Mouse (Mus musculus) heart, postnatal 10 days (tissue): ENCODE results near the gene Zbtb9. TPM values are rescaled to one million over a fixed set of nuclear protein-coding genes. Genes with fewer than 3 reads are reported as not detected.
A peak's percentile ranks its signal among the peaks of the same experiment; 100 is the strongest.

Experiments
- DNase-seq, 2 experiments: peaks; one replicate each; pipeline ENCODE4 v3.0.0; 2021
- intact Hi-C: fragments of 180-260 bp; cut with DNase I; formaldehyde crosslinking; loops from one replicate; pipeline ENCODE4 v1.15.1; 2025
- total RNA-seq, 2 experiments: library from RNA; stranded (reverse); gene quantifications; 2 replicates each; pipeline ENCODE4 v1.2.3; 2021

Gene Zbtb9
- total RNA-seq, 2 experiments from 2014 or later, result 2.7 to 4.9 TPM

DNA sequence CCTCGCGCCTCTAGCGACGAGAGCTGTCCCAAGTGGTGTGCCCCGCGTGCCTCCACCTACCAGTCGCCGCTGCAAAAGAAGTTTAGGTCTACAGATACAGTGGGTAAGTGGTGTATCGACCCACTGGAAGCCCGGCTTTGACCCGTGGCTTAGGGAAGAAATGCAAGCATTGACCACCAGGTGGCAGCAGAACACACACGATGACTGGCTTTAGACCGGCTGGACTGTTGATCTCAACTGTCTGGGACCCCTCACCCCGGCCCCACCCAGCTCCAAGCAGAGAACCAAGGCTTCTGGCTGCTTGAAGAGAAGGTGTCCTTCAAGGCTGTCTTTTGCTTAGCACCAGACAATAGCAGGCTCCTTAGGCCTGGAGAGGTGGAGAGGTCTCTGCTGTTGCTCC, 59.9 kb downstream of the Zbtb9 start:
- intact Hi-C loops, result loop anchor here (1.0 to 5.0 kb wide), 6 partner anchors 52 to 489 kb away; partner anchors contain the start of genes Grm4 and Lemd2
- peak; percentile 85 to 92 for DNase-seq

DNA sequence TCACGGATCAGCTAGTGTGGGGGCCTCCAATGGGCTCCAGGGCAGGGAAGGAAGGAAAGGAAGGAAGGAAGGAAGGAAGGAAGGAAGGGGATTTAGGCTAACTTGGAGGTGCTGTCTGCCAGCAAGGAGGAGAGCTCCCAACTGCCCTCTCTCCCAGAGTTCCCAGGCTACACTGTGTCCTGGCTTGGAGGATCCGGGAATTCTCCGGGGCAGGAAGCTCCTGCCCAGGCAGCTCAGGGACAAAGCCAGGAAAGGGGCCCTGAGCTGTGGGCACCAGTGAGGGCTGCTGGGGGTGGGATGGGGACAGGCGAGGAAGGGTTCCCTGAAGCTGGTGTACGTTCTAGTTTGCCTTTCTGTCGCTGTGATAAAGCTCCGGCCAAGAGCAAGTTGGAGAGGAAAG, 63.5 kb downstream of the Zbtb9 start:
- intact Hi-C loops, result no loop called here
- no peak for DNase-seq

DNA sequence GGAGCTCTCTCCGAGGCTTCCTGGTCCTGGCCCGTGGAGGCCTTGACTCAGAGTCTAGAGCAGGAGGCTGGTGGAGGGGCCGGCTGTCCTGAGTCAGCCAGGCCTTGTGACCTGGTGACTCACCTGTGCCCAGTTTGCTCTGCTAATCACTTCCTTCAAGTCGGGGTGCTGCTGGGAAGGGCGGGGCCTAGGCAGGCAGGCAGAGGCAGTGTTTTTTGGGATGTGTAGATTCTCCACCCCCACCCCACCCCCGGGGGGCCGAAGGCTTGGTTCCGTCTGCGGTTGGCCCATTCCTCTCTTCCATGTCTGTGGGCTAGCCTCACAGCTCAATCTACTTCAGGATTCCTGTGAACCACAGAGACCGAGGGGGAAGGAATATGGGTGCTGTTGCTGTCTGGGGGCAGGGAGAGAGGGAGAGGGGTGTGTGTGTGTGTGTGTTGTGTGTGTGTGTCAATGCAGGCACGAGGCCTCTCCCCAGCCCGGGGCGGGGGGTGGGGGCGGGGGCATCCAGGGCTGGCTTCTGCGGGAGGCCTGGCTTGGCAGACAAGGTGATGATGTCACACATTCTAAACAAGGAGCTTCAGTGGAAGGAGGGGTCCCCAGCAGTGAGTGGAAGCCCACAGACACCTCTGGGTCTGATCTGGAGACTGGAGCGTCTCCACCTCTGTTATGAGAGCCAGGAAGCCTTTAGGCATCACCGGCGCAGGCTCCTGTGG, 65.5 kb downstream of the Zbtb9 start:
- DNase-seq, result no peak
- intact Hi-C loops, result no loop called here

DNA sequence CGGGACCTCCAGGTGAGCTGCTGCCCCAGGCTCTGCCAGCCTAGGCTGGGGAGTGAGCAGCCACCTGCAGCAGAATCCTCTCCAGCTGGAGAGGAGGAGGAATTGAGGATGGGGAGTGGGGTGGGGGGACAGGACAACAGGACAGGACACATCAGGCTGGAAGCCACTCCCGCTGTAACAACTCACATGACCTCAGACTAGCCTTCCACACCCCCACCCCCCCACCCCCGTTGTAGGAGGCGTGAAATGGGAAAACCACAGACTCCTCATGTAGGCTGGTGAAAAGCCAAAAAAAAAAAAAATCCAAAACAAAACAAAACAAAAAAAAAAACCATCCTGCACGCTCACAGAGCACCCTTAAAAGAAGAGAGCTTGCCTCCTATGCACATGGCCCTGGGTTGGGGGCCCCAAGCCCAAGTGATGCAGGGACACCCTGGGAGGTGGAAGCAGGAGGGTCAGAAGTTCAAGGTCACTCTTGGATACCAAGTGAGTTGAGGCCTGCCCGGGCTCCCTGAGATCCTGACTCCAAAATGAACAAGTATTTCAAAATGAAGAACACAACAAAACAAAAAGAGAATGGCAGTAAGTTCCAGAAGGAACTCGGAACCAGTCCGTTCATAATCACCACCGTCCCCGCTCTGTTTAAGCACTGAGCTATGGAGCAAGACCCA, 66.6 kb downstream of the Zbtb9 start:
- DNase-seq, result no peak
- intact Hi-C loops, result no loop called here

DNA sequence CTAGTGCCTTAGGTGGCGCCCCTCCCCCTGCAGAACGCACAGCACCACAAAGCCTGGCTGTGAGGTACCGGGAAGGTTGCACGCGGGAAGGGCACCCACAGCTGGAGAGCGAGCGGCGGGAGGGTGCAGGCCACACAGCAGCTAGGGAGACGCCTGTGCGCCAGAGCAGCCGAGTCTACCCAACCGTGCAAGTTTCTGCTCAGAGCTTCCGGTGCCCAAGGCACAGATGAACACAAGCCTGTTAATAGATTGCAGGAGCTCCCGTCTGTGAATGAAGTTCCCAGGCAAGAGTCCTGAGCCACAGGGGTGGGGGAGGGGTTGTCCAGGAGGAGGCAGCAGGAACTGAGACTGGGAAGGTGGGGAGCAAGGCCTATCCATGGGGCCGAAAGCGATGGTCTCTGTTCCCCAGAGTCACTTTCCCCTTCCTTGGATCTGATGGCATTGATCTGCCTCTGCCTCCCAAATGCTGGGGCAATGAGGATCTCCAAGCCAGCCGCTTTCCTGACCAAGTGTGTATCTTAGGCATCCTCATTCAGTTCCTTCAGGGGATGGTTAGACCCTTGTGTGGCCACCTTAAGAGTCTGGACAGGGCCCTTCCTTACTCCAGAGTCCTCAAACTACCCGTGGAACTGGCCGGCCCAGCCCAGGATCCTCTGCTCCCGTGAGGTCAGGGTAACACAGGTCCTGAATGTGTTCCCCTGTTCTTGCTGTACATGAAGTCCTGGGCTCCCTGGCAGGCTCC, 67.5 kb downstream of the Zbtb9 start:
- intact Hi-C loops, result no loop called here
- no peak for DNase-seq

DNA sequence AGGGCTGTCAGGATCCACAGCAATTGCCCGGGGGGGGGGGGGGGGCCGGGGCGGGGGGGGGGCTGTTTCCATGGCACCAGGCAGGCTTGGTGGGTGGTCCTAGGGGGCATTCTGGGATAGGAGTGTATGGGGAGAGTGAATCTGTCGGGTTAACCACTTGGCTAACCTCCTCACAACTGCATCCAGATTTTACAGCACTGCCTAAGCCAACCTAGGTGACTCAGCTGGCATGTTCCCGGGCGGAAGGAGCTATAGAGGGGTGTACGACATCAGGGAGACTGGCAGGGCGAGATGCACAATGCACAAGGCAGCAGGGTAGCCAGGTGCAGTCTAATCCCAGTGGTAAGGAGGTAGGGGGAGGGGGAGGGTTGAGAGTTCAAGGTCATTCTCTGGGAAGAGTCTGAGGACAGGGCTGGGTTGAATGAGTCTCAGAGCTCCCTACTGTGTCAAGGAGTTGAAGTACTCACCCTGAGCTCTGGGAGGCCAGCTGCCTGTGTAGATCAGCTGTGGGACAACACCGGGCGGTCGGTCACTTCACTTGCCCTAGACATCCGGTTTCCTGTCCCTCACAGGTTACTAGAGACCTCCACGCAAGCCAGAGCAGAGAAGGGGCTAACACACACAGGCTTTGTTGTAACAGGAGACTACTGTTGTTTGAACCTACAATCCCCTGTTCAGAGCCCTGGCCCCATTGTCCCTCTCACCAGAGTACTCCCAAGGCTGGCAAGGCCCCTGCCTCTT, 68.2 kb downstream of the Zbtb9 start:
- intact Hi-C loops, result no loop called here
- DNase-seq, result no peak

DNA sequence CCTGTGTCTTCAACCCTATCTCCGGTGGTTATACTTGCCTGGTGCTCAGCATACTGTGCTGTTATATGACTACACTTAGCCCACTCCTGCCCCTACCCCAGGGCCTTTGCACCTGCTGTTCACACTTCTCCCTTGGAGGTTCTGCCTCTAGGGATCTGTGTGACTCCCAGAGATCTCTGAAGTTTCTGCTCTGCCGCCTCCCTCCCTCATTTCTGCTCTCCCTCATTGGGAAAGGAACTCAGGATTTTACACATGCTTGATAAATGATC, 68.8 kb downstream of the Zbtb9 start:
- intact Hi-C loops, result no loop called here
- no peak for DNase-seq

DNA sequence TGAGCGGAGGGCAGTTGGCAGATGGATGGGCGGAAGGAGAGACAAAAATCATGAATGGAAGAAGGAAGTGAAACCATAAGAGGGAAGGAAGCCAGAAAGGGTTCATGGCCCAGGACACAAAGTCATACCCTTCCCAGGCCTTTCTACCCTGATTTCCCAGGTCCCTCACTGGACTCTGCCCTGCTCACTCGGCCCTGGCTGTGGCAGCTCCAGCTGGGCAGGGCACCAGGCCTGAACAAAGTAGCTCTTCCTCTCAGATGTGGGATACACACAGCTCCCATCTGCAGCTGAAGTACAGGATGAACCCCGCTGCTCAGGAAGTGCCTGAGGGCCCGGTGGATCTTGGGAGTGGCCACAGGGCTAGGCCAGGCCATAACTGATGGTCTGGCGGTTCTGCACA, 69.9 kb downstream of the Zbtb9 start:
- DNase-seq, result no peak
- intact Hi-C loops, result no loop called here

DNA sequence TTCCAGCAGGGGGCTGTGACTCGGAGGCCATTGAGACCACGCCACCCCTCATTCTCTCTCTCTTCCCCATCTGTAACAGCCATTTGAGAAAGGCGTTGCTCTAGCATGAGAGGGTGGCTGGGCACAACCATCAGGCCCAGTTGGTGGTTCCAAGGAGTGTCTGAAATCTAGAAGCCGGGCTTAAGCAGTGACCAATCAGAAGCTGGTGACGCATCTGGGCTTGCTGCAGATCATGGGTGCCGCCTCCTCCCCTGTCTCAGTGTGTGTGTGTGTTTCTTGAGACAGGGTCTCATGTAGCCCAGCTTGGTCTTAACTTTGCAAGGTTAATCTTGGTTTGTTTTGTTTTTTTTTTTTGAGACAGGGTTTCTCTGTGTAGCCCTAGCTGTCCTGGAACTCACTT, 72.2 kb downstream of the Zbtb9 start:
- no peak for DNase-seq
- intact Hi-C loops, result no loop called here

DNA sequence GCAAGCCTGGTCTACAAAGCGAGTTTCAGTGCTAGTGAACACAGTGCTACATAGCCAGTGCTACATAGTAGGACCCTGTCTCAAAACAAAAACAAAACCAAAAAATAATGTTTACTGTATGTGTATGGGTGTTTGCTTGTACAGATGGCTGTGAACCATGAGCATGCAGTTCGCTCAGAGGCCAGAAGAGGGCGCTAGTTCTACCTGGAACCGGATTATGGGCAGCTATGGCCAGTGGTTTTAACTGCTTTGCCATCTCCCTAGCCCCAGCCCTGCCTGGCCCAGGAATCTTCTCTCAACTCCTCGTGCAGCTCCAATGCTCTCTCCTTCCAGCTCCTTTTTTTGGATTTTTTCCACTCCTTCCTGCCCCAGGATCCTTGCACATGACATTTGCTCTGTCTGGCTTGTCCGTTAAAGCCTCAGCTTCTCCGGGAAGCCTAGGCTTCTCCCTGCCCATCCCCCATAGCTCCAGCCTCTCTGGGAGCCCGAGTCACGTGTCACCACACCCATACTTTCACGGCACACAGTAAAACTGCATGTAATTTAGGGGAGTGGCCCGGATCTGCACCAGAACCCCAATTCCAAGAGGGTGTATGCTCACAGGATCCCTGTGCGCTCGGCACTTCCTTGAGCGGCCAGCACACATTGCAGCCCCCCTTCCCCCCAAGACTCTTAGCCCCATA, 74.9 kb downstream of the Zbtb9 start:
- DNase-seq, result no peak
- intact Hi-C loops, result no loop called here

DNA sequence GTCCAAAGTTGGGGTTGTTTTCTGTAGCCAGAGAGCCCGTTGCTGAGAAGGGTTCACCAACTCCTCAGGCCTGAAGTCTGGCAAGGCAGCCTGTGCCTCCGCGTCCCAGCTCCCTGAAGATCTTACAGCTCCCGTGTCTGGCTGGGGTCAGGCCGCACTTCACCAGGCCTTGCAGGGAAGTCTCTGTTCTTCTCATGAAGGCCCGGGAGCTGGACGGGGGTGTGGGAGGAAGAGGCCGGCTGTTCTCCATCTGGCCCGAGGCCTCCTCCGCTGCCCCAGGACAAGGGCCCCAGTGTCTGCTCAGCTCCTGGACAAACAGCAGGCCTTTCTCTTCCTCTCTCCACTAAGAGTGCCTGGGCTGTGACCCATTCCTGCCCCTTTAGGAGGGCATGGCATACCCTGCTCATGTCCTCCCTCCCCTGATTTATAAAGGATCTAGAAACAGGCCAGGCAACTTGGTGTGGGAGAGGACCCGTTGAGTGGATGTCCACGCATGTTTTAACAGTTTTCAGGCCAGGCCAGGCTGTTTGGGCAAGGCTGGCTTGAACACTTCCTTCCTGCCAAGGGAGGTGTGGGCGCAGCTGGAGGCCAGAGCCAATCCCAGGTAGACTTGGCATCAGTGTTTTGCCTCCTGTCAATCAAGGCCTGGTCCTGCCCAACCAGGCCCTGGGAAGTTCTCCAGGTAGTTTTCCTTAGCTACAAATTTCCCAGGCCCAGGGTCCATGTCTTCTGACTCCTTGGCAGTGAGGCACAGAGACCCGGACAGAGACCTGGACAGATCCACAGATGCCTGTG, 75.7 kb downstream of the Zbtb9 start:
- DNase-seq, result peak; percentile 49 to 58
- intact Hi-C loops, result no loop called here

DNA sequence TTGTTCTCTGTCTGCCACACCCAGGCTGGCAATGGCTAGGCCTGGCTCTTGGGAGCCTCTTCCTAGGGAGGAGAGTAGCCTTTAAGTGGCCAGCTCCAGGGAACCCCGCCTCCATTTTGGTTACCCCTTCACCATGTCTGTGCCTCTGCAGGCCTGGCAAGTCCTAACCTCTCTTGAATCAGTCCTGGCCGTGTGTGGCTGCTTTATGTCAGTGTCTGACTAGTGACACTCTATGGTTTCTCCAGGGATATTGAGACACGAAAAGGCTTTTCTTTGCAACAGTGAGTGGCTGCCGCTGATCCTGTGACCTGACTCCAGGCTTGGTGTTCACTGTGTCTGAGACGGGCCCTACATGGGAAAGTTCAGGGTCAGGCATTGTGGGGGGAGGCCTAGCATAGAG, 77.9 kb downstream of the Zbtb9 start:
- intact Hi-C loops, result no loop called here
- no peak for DNase-seq

DNA sequence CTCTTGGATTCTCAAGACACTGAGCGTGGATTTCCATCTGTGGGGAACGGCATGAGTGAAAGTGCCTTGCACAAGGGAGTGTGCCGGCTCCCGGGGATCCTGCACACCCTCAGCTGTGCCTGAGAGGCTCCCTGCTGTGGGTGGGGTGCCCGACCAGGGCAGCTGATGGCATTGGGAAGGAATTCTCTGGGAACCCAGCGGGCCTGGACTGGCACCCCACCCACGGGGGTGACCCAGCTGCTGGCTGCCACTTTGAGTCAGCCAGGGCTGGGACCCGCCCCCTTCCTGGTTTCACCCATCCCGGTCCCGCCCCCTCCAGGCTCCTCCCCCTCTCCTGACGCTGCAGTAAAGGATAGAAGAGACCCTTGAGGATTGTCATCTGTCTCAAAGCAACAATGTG, 78.5 kb downstream of the Zbtb9 start:
- DNase-seq, result peak; percentile 38 to 46
- intact Hi-C loops, result no loop called here

DNA sequence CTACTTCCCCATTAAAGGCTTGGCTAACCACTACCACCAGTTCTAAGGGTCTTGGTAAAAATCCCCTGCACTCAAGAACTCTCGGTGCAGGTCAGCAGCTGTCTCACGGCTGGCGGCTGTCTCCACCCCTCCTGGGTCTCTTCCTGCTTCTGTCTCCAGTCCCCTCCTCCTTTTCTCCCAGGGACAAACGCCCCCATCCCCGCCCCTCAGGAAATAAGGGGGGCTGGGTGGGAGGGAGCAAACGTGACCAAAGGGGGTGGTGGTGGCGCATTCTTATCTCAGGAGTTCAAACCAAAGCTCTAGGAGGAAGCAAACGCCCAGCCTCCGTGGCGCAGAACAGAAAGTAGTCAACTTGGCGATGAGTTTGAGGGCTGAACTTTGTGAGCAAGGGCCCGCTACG, 83.2 kb downstream of the Zbtb9 start:
- DNase-seq, result peak; percentile 77
- intact Hi-C loops, result no loop called here

DNA sequence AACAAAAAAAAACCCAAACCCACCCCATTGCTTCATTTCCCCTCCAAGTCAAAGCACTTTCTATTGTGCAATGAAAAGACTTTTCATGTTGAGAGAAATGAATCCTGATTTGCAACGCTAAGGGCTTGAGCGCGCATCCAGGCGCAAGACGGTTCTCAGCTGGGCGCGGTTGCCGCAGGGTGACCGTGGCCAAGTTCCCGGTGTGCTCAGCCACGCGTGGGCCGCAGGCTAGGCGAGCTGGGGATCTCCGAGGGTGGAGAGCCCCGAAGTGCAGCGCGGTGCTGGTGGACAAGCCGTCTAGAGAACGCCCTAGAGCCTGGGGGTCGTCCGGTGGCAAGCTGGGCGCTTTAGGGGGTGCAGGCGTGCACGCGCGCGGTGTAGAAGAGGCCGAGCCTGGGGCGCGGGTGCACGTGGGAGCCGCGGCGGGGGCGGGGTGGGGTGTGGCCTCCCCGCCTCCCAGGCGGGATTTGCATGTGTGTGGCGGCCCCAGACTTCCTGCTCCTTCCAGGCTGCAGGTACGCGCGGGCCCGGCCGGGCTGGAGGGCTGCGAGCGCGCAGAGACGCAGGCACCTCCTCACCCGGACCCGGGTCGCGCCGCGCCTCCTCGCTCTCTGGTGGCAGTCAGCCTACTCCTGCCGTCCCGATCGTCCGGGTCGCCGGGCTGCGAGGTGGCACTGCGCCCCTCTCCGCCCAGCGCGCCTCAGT, 84.0 kb downstream of the Zbtb9 start, which contains the start of gene Itpr3:
Itpr3 (plus strand) TSS at position 493 of the 705 bp plus-strand sequence.
- DNase-seq, result peak; percentile 73 to 76

DNA sequence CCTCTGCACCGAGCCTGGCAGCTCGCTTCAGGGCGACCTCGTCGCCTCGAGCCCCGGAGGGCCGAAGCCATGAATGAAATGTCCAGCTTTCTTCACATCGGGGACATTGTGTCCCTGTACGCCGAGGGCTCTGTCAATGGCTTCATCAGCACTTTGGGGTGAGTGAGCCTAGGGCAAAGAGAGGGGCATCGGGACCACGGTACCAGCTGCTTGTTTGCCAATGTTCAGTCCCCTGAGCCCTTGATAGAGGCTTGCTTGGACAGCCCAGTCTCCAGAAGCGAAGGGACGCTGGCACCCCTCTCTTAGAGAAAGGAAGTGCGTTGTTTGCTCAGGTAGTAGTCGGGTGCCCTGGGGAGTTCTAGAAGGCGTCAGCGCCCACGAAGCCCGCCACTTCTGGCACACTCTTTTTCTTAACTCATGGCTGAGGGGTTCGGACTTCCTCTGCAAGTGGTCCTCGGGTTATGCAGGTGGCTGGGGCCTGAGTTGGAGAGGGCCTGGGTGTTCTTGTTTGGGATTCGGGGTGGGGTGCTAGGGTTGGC, 84.6 kb downstream of the Zbtb9 start:
- intact Hi-C loops, result no loop called here
- DNase-seq, result no peak

More for the DNA sequence above, 84.0 kb downstream of the Zbtb9 start, which contains the start of gene Itpr3:
- intact Hi-C loops, result no loop called here
